Mouse (Mus musculus): ENCODE measurements around the gene Orc5. TPM values are rescaled to one million over a fixed set of nuclear protein-coding genes. Genes with fewer than 3 reads are reported as not detected.
"Not testable (repeated sequence)": the region's sequence is repeated elsewhere in the genome, so short reads cannot be mapped to it uniquely, and the experiment has no call there.

Orc5 gene
- polyA plus RNA-seq, 1 experiment from 2014 or later: 38.6 TPM

DNA sequence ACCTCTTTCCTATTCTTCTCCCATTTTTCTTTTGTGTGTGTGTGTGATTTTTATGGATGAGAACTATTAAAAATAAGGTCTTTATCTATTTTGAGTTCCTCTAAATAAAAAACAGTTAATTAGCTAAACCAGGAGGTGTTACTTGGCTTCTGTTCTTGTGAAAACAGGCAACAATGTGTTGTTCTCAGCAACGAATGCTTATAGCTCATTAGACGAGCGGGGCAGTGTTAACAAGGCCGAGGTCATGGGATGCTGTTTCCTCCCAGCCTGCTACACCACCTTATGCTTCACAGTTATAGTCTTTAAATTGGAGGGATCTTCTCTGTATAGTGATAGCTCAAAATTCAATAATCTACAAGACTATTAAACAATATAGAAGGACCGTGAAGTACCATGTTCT lies 17.7 kb downstream of the Orc5 start:
- no peak overlapping the region for H3K27ac ChIP-seq
- 93% methylated on average over 5 of the region's 5 CpGs for WGBS
- H3K9ac ChIP-seq: no peak overlapping the region
- H3K36me3 ChIP-seq: peaks cover 12% of the 10 kb centered on the region; the same call in 1 of the 2 replicates
- no peak overlapping the region for H3K4me3 ChIP-seq (replicated peaks)
- H3K4me2 ChIP-seq: no peak overlapping the region
- ATAC-seq (ENCODE audit: insufficient read depth, low FRiP score, low read depth): no peak
- H3K4me1 ChIP-seq: no peaks in the 10 kb centered on the region
- H3K9me3 ChIP-seq: no peaks in the 10 kb centered on the region
- no peaks in the 10 kb centered on the region for H3K27me3 ChIP-seq (replicated peaks)

DNA sequence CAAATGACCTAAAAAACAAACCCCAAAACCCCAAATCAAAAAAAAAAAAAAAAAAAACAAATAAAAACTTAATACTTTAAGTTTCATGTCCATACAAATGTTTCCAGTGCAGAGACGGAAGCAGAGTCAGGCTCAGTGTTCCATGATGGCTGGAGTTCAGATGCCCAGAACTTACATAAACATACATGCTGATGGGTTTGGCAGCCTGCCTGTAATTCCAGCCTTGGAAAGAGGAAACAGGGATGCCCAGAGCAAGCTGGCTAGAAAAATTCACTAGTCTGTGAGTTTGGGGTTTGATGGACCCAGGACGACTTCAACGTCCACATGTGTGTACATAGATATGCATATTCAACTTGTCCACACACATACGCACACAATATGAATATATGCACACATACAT lies 27.6 kb downstream of the Orc5 start:
- Histone ChIP-seq H3K4me2 (no peak overlapping the region), H3K27ac (no peak overlapping the region), H3K36me3 (peaks cover 3% of the 10 kb centered on the region; the same call in 1 of the 2 replicates), H3K9me3 (no peaks in the 10 kb centered on the region), H3K27me3 (replicated peaks) (no peaks in the 10 kb centered on the region), H3K9ac (no peak overlapping the region), H3K4me1 (no peaks in the 10 kb centered on the region), H3K4me3 (replicated peaks) (no peak overlapping the region)
- 79% methylated on average over 4 of the region's 4 CpGs for WGBS
- no peak for ATAC-seq (ENCODE audit: insufficient read depth, low FRiP score, low read depth)

DNA sequence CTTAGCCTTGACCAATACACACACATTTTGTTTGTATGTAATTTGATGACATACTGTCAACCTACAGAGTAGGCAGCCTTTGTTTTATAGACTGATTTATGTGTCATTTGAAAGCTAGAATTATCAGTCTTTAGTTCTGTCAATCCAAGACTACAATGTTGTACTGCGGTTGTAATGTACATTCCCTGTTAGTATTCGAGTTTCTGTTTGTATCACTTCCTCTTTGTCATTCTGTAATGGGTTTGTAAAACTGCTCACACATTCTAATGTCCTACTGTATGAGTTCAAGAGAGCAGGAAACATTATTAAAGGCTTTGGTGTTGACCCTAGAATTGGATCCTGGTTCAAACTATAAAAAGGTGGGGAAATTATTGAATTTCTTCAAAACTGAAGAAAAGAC lies 30.5 kb downstream of the Orc5 start:
- ATAC-seq (ENCODE audit: insufficient read depth, low FRiP score, low read depth): no peak
- no peak overlapping the region for H3K9ac ChIP-seq
- H3K9me3 ChIP-seq: no peaks in the 10 kb centered on the region
- H3K4me3 ChIP-seq (replicated peaks): no peak overlapping the region
- WGBS: 88% methylated on average over 2 of the region's 2 CpGs
- H3K27me3 ChIP-seq (replicated peaks): no peaks in the 10 kb centered on the region
- H3K36me3 ChIP-seq: peaks cover 12% of the 10 kb centered on the region; the same call in 1 of the 2 replicates
- H3K27ac ChIP-seq: no peak overlapping the region
- no peak overlapping the region for H3K4me2 ChIP-seq
- H3K4me1 ChIP-seq: no peaks in the 10 kb centered on the region

GRCm38 (mm10) chr5:22515745-22516144 lies 34.5 kb downstream of the Orc5 start:
- H3K9ac ChIP-seq; H3K27me3 ChIP-seq (replicated peaks); H3K4me1 ChIP-seq; H3K27ac ChIP-seq; H3K4me2 ChIP-seq; H3K4me3 ChIP-seq (replicated peaks); ATAC-seq (ENCODE audit: insufficient read depth, low FRiP score, low read depth); H3K9me3 ChIP-seq: not testable (repeated sequence)
- H3K36me3 ChIP-seq: peaks cover 12% of the 10 kb centered on the region; the same call in 1 of the 2 replicates
- 77% methylated on average over 4 of the region's 4 CpGs for WGBS

DNA sequence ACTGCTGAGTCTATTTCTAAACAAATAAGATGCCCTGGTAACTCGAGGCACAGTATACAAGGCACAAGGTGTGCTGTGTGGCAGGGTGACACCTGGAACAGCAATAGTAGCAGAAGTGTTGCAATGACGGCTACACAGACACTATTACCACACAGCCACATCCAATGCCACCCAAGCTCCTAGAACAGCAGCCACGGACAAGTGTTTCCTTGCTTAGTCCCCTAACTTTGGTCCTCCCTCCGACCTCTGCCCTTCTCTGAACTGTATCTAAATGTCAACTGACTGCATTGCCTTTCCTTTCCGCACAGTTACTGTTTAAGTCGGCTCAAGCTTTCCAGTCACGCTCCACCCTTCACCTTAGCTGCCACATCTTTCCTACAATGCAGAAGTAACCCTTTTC lies 36.0 kb downstream of the Orc5 start:
- not testable (repeated sequence) for H3K9me3 ChIP-seq; H3K9ac ChIP-seq; ATAC-seq (ENCODE audit: insufficient read depth, low FRiP score, low read depth); H3K4me1 ChIP-seq; H3K27me3 ChIP-seq (replicated peaks); H3K4me2 ChIP-seq; H3K4me3 ChIP-seq (replicated peaks); H3K27ac ChIP-seq; H3K36me3 ChIP-seq
- no CpG with 5 or more reads among the region's 7 CpGs for WGBS

- H3K27ac ChIP-seq; ATAC-seq (ENCODE audit: insufficient read depth, low FRiP score, low read depth); H3K4me3 ChIP-seq (replicated peaks); H3K4me2 ChIP-seq; H3K9me3 ChIP-seq; H3K27me3 ChIP-seq (replicated peaks); H3K9ac ChIP-seq; H3K4me1 ChIP-seq; H3K36me3 ChIP-seq: not testable (repeated sequence)
- no CpG with 5 or more reads among the region's 5 CpGs for WGBS
Measured at GRCm38 (mm10) chr5:22512579-22512978, 37.6 kb downstream of the Orc5 start.

DNA sequence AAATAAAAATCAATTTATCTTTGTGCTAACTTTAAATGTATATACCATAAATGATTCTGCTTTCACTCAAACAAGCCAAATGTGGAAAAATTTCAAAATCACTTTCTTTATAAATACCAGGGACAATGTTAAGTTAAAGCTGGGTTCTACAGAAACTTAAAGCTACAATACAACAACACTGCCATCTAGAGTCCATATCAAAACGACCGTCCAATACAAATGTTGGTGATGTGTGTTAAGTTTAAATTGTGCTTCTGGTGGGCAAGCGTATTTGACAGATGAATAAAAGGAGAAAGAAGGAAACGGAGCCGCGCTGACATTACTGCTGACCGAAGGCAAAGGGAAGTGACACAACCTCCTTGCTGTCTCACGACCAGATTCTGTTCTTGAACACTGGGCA lies 38.4 kb downstream of the Orc5 start:
- Histone ChIP-seq H3K36me3 (peaks cover 5% of the 10 kb centered on the region; the same call in 1 of the 2 replicates), H3K9me3 (no peaks in the 10 kb centered on the region), H3K4me3 (replicated peaks) (no peak overlapping the region), H3K4me1 (no peaks in the 10 kb centered on the region), H3K27me3 (replicated peaks) (no peaks in the 10 kb centered on the region), H3K27ac (no peak overlapping the region), H3K9ac (no peak overlapping the region), H3K4me2 (no peak overlapping the region)
- ATAC-seq (ENCODE audit: insufficient read depth, low FRiP score, low read depth): no peak
- 58% methylated on average over 8 of the region's 8 CpGs for WGBS

DNA sequence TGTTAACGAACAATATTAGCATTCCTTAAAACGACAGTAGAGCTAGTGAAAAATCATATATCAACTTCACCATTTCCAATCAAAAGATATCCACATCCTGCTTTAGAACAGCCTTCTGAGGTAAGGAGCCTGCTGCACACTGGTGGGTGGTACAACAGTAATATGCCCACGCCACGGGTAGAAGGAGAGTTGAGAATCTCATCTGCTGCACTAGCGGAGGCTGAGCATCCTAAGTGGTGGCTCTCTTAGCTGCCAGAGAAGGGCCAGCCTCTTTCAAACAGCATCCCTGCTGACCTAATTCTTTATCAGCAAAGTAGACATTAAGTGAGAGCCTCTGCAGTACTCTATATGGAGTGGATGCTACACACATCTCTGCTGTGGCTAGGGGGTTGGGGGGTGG lies 41.7 kb downstream of the Orc5 start:
- H3K9me3 ChIP-seq: no peaks in the 10 kb centered on the region
- H3K4me3 ChIP-seq (replicated peaks): no peak overlapping the region
- no peak overlapping the region for H3K4me2 ChIP-seq
- no peaks in the 10 kb centered on the region for H3K27me3 ChIP-seq (replicated peaks)
- WGBS: 95% methylated on average over 5 of the region's 5 CpGs
- H3K9ac ChIP-seq: no peak overlapping the region
- H3K4me1 ChIP-seq: no peaks in the 10 kb centered on the region
- no peak for ATAC-seq (ENCODE audit: insufficient read depth, low FRiP score, low read depth)
- H3K27ac ChIP-seq: no peak overlapping the region
- no peaks in the 10 kb centered on the region for H3K36me3 ChIP-seq

DNA sequence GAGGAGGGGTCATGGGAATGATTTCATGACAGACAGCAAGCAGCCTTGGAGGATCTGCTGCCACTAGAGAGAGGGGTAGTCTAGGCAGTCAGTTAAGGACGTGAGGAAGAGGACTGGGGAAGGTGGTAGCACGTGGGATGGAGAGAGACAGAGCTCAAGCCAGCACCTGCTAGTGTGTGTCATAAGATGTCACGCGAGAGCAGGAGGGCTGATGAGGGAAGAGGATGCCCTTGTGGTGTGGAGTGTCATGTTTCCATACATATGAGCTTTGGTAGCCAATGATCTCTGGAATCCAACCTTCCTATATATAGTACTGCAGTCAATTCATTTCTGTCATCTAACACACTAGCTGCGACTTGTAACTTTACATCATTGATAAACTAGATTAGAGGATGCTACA lies 50.8 kb downstream of the Orc5 start:
- 0 out of 2 replicates have a peak, but pooled peaks cover 5% of the 10 kb centered on the region for H3K36me3 ChIP-seq
- WGBS: 90% methylated on average over 5 of the region's 5 CpGs
- no peak for ATAC-seq (ENCODE audit: insufficient read depth, low FRiP score, low read depth)
- no peaks in the 10 kb centered on the region for H3K9me3 ChIP-seq
- no peaks in the 10 kb centered on the region for H3K27me3 ChIP-seq (replicated peaks)
- no peak overlapping the region for H3K9ac ChIP-seq
- no peak overlapping the region for H3K4me3 ChIP-seq (replicated peaks)
- H3K4me2 ChIP-seq: no peak overlapping the region
- no peaks in the 10 kb centered on the region for H3K4me1 ChIP-seq
- H3K27ac ChIP-seq: no peak overlapping the region

GRCm38 (mm10) chr5:22491088-22491487 lies 59.1 kb downstream of the Orc5 start:
- Histone ChIP-seq H3K4me1 (no peaks in the 10 kb centered on the region), H3K4me3 (replicated peaks) (no peak overlapping the region), H3K27ac (no peak overlapping the region), H3K9ac (no peak overlapping the region), H3K9me3 (no peaks in the 10 kb centered on the region), H3K4me2 (no peak overlapping the region), H3K27me3 (replicated peaks) (no peaks in the 10 kb centered on the region), H3K36me3 (0 out of 2 replicates have a peak, but pooled peaks cover 4% of the 10 kb centered on the region)
- no peak for ATAC-seq (ENCODE audit: insufficient read depth, low FRiP score, low read depth)

DNA sequence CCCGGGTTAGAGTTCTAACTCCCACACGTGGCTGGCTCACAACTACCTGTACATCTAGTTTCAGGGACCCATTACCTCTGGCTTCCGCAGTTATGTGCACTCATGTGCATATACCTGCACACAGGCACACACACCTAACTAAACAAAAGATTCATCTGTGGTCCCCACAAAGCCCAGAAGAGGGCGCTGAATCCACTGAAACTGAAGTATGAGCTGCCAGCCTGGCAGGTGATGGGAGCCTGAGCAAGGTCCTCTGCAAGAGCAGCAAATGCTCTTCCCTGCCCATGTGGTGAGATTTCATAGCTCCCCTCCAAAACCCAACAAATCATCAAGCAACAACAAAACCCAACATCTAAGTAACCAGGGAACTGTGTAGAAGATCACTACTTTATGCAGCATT lies 61.1 kb downstream of the Orc5 start:
- Histone ChIP-seq H3K27me3 (replicated peaks) (no peaks in the 10 kb centered on the region), H3K9me3 (no peaks in the 10 kb centered on the region), H3K4me1 (no peaks in the 10 kb centered on the region), H3K4me3 (replicated peaks) (no peak overlapping the region), H3K27ac (no peak overlapping the region), H3K4me2 (no peak overlapping the region), H3K9ac (no peak overlapping the region), H3K36me3 (0 out of 2 replicates have a peak, but pooled peaks cover 7% of the 10 kb centered on the region)
- no peak for ATAC-seq (ENCODE audit: insufficient read depth, low FRiP score, low read depth)
- 79% methylated on average over 4 of the region's 4 CpGs for WGBS

GRCm38 (mm10) chr5:22486601-22487206 lies 63.5 kb downstream of the Orc5 start:
- no peak overlapping the region for H3K4me3 ChIP-seq (replicated peaks)
- H3K4me1 ChIP-seq: no peaks in the 10 kb centered on the region
- no peaks in the 10 kb centered on the region for H3K9me3 ChIP-seq
- ATAC-seq (ENCODE audit: insufficient read depth, low FRiP score, low read depth): no peak
- no peaks in the 10 kb centered on the region for H3K27me3 ChIP-seq (replicated peaks)
- no peak overlapping the region for H3K9ac ChIP-seq
- 0 out of 2 replicates have a peak, but pooled peaks cover 7% of the 10 kb centered on the region for H3K36me3 ChIP-seq
- H3K27ac ChIP-seq: no peak overlapping the region
- 58% methylated on average over 6 of the region's 6 CpGs for WGBS
- no peak overlapping the region for H3K4me2 ChIP-seq

DNA sequence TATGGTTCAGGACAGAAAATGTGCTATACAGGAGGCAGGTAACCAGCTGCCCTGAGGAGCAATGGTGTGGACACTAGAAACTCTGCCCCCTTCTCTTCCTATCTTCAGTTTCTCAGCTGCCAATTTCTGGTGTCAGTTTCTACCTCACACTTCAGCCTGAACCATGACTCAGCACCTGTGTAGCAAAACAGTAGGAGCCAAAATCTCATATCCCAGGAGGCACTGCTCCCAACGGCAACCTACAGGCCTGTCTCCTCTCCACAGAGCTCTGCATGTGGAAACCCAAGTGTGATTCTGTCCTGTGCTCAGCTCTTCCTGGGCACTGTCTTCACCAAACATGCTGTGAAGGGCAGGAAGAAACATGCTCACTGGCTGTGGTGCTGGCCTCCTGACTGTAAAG lies 64.5 kb downstream of the Orc5 start:
- H3K4me3 ChIP-seq (replicated peaks): no peak overlapping the region
- 85% methylated on average over 1 of the region's 1 CpGs for WGBS

More for the DNA sequence above, 64.5 kb downstream of the Orc5 start:
- Histone ChIP-seq H3K4me1 (no peaks in the 10 kb centered on the region), H3K27ac (no peak overlapping the region), H3K9ac (no peak overlapping the region), H3K36me3 (0 out of 2 replicates have a peak, but pooled peaks cover 7% of the 10 kb centered on the region), H3K4me2 (no peak overlapping the region), H3K27me3 (replicated peaks) (no peaks in the 10 kb centered on the region), H3K9me3 (no peaks in the 10 kb centered on the region)
- no peak for ATAC-seq (ENCODE audit: insufficient read depth, low FRiP score, low read depth)
